Mouse (Mus musculus): ENCODE results near the gene Spen. TPM values are rescaled to one million over a fixed set of nuclear protein-coding genes. Genes with fewer than 3 reads are reported as not detected.

Spen gene
- polyA plus RNA-seq, 1 experiment from 2014 or later: 19.3 TPM

- H3K9ac ChIP-seq (ENCODE audit: low read depth, low read length): no peak overlapping the region
- no peaks in the 10 kb centered on the region for H3K9me3 ChIP-seq (ENCODE audit: control insufficient read depth, low read length)
- no peak overlapping the region for H3K4me3 ChIP-seq (ENCODE audit: low read length)
- no peak overlapping the region for H3K27ac ChIP-seq (ENCODE audit: low read depth, low read length)
- H3K4me1 ChIP-seq (ENCODE audit: control insufficient read depth, insufficient read depth, low read length): no peaks in the 10 kb centered on the region
- H3K36me3 ChIP-seq (ENCODE audit: control insufficient read depth, insufficient read depth, low read length): peaks cover 89% of the 10 kb centered on the region
- H3K27me3 ChIP-seq (ENCODE audit: control insufficient read depth, insufficient read depth, low read length): no peaks in the 10 kb centered on the region
- ATAC-seq (ENCODE audit: low FRiP score, low TSS enrichment): no peak
- 96% methylated on average over 8 of the region's 8 CpGs for WGBS
- H3K4me2 ChIP-seq (replicated peaks; ENCODE audit: low read depth, low read length): no peak overlapping the region
Measured at GRCm38 (mm10) chr4:141479411-141479810, 59.0 kb downstream of the Spen start.

GRCm38 (mm10) chr4:141478794-141479193, 59.6 kb downstream of the Spen start:
- Histone ChIP-seq H3K4me3 (ENCODE audit: low read length) (no peak overlapping the region), H3K4me2 (replicated peaks; ENCODE audit: low read depth, low read length) (no peak overlapping the region), H3K9ac (ENCODE audit: low read depth, low read length) (no peak overlapping the region), H3K27ac (ENCODE audit: low read depth, low read length) (no peak overlapping the region), H3K9me3 (ENCODE audit: control insufficient read depth, low read length) (no peaks in the 10 kb centered on the region), H3K4me1 (ENCODE audit: control insufficient read depth, insufficient read depth, low read length) (no peaks in the 10 kb centered on the region), H3K36me3 (ENCODE audit: control insufficient read depth, insufficient read depth, low read length) (peaks cover 89% of the 10 kb centered on the region), H3K27me3 (ENCODE audit: control insufficient read depth, insufficient read depth, low read length) (no peaks in the 10 kb centered on the region)
- no peak for ATAC-seq (ENCODE audit: low FRiP score, low TSS enrichment)
- WGBS: 97% methylated on average over 32 of the region's 32 CpGs

GRCm38 (mm10) chr4:141478225-141478624, 60.2 kb downstream of the Spen start:
- Histone ChIP-seq H3K27me3 (ENCODE audit: control insufficient read depth, insufficient read depth, low read length) (no peaks in the 10 kb centered on the region), H3K9ac (ENCODE audit: low read depth, low read length) (no peak overlapping the region), H3K4me3 (ENCODE audit: low read length) (no peak overlapping the region), H3K27ac (ENCODE audit: low read depth, low read length) (no peak overlapping the region), H3K4me1 (ENCODE audit: control insufficient read depth, insufficient read depth, low read length) (no peaks in the 10 kb centered on the region), H3K9me3 (ENCODE audit: control insufficient read depth, low read length) (no peaks in the 10 kb centered on the region), H3K36me3 (ENCODE audit: control insufficient read depth, insufficient read depth, low read length) (peaks cover 90% of the 10 kb centered on the region), H3K4me2 (replicated peaks; ENCODE audit: low read depth, low read length) (no peak overlapping the region)
- no peak for ATAC-seq (ENCODE audit: low FRiP score, low TSS enrichment)
- 91% methylated on average over 23 of the region's 23 CpGs for WGBS

- Histone ChIP-seq H3K36me3 (ENCODE audit: control insufficient read depth, insufficient read depth, low read length) (peaks cover 90% of the 10 kb centered on the region), H3K27me3 (ENCODE audit: control insufficient read depth, insufficient read depth, low read length) (no peaks in the 10 kb centered on the region), H3K9me3 (ENCODE audit: control insufficient read depth, low read length) (no peaks in the 10 kb centered on the region), H3K4me3 (ENCODE audit: low read length) (no peak overlapping the region), H3K4me1 (ENCODE audit: control insufficient read depth, insufficient read depth, low read length) (no peaks in the 10 kb centered on the region), H3K4me2 (replicated peaks; ENCODE audit: low read depth, low read length) (no peak overlapping the region), H3K27ac (ENCODE audit: low read depth, low read length) (no peak overlapping the region), H3K9ac (ENCODE audit: low read depth, low read length) (no peak overlapping the region)
- no peak for ATAC-seq (ENCODE audit: low FRiP score, low TSS enrichment)
- 95% methylated on average over 16 of the region's 16 CpGs for WGBS
Measured at GRCm38 (mm10) chr4:141477681-141478102, 60.7 kb downstream of the Spen start.

GRCm38 (mm10) chr4:141474431-141474830, 64.0 kb downstream of the Spen start:
- WGBS: 88% methylated on average over 19 of the region's 19 CpGs

GRCm38 (mm10) chr4:141472641-141473321, 65.6 kb downstream of the Spen start:
- ATAC-seq (ENCODE audit: low FRiP score, low TSS enrichment): no peak
- 78% methylated on average over 32 of the region's 32 CpGs for WGBS
- Histone ChIP-seq H3K9ac (ENCODE audit: low read depth, low read length) (no peak overlapping the region), H3K36me3 (ENCODE audit: control insufficient read depth, insufficient read depth, low read length) (peaks cover 96% of the 10 kb centered on the region), H3K4me3 (ENCODE audit: low read length) (no peak overlapping the region), H3K27me3 (ENCODE audit: control insufficient read depth, insufficient read depth, low read length) (no peaks in the 10 kb centered on the region), H3K4me2 (replicated peaks; ENCODE audit: low read depth, low read length) (no peak overlapping the region), H3K4me1 (ENCODE audit: control insufficient read depth, insufficient read depth, low read length) (no peaks in the 10 kb centered on the region), H3K9me3 (ENCODE audit: control insufficient read depth, low read length) (no peaks in the 10 kb centered on the region), H3K27ac (ENCODE audit: low read depth, low read length) (no peak overlapping the region)

More at GRCm38 (mm10) chr4:141474431-141474830, 64.0 kb downstream of the Spen start:
- Histone ChIP-seq H3K9me3 (ENCODE audit: control insufficient read depth, low read length) (no peaks in the 10 kb centered on the region), H3K4me2 (replicated peaks; ENCODE audit: low read depth, low read length) (no peak overlapping the region), H3K4me1 (ENCODE audit: control insufficient read depth, insufficient read depth, low read length) (no peaks in the 10 kb centered on the region), H3K36me3 (ENCODE audit: control insufficient read depth, insufficient read depth, low read length) (peaks cover 98% of the 10 kb centered on the region), H3K4me3 (ENCODE audit: low read length) (no peak overlapping the region), H3K27me3 (ENCODE audit: control insufficient read depth, insufficient read depth, low read length) (no peaks in the 10 kb centered on the region), H3K27ac (ENCODE audit: low read depth, low read length) (no peak overlapping the region), H3K9ac (ENCODE audit: low read depth, low read length) (no peak overlapping the region)
- ATAC-seq (ENCODE audit: low FRiP score, low TSS enrichment): no peak

- Histone ChIP-seq H3K27me3 (ENCODE audit: control insufficient read depth, insufficient read depth, low read length) (no peaks in the 10 kb centered on the region), H3K9ac (ENCODE audit: low read depth, low read length) (no peak overlapping the region), H3K4me1 (ENCODE audit: control insufficient read depth, insufficient read depth, low read length) (no peaks in the 10 kb centered on the region), H3K4me3 (ENCODE audit: low read length) (no peak overlapping the region), H3K4me2 (replicated peaks; ENCODE audit: low read depth, low read length) (no peak overlapping the region), H3K27ac (ENCODE audit: low read depth, low read length) (no peak overlapping the region), H3K9me3 (ENCODE audit: control insufficient read depth, low read length) (no peaks in the 10 kb centered on the region), H3K36me3 (ENCODE audit: control insufficient read depth, insufficient read depth, low read length) (peaks cover 96% of the 10 kb centered on the region)
- 97% methylated on average over 16 of the region's 16 CpGs for WGBS
- ATAC-seq (ENCODE audit: low FRiP score, low TSS enrichment): no peak
Measured at GRCm38 (mm10) chr4:141471491-141471890, 66.9 kb downstream of the Spen start.

- Histone ChIP-seq H3K9me3 (ENCODE audit: control insufficient read depth, low read length) (no peaks in the 10 kb centered on the region), H3K27me3 (ENCODE audit: control insufficient read depth, insufficient read depth, low read length) (no peaks in the 10 kb centered on the region), H3K4me3 (ENCODE audit: low read length) (no peak overlapping the region), H3K4me1 (ENCODE audit: control insufficient read depth, insufficient read depth, low read length) (no peaks in the 10 kb centered on the region), H3K27ac (ENCODE audit: low read depth, low read length) (no peak overlapping the region), H3K9ac (ENCODE audit: low read depth, low read length) (no peak overlapping the region), H3K36me3 (ENCODE audit: control insufficient read depth, insufficient read depth, low read length) (peaks cover 96% of the 10 kb centered on the region), H3K4me2 (replicated peaks; ENCODE audit: low read depth, low read length) (no peak overlapping the region)
- WGBS: 90% methylated on average over 9 of the region's 9 CpGs
- ATAC-seq (ENCODE audit: low FRiP score, low TSS enrichment): no peak
Measured at GRCm38 (mm10) chr4:141469343-141469742, 69.1 kb downstream of the Spen start.

- WGBS: 64% methylated on average over 10 of the region's 10 CpGs
- H3K9ac ChIP-seq (ENCODE audit: low read depth, low read length): no peak overlapping the region
- H3K36me3 ChIP-seq (ENCODE audit: control insufficient read depth, insufficient read depth, low read length): peaks cover 96% of the 10 kb centered on the region
- H3K4me3 ChIP-seq (ENCODE audit: low read length): no peak overlapping the region
- no peak overlapping the region for H3K27ac ChIP-seq (ENCODE audit: low read depth, low read length)
- no peak overlapping the region for H3K4me2 ChIP-seq (replicated peaks; ENCODE audit: low read depth, low read length)
- no peaks in the 10 kb centered on the region for H3K4me1 ChIP-seq (ENCODE audit: control insufficient read depth, insufficient read depth, low read length)
- no peaks in the 10 kb centered on the region for H3K27me3 ChIP-seq (ENCODE audit: control insufficient read depth, insufficient read depth, low read length)
- ATAC-seq (ENCODE audit: low FRiP score, low TSS enrichment): no peak
- no peaks in the 10 kb centered on the region for H3K9me3 ChIP-seq (ENCODE audit: control insufficient read depth, low read length)
Measured at GRCm38 (mm10) chr4:141468576-141468975, 69.8 kb downstream of the Spen start.

All from kidney, embryonic 14.5 days (tissue).